Mouse (Mus musculus) CH12.LX (cell line): ENCODE measurements around the gene Atp2b4.

Source experiments
- CTCF ChIP-seq, 2 experiments: IDR thresholded peaks in 1 of 2; conservative IDR thresholded peaks in 1 of 2; 2 replicates each; pipeline ENCODE4 v1.5.1; 2011 to 2012; ENCODE audit warnings: low read depth in 2 of 2, low read length in 2 of 2, improper control_type of control experiment in 1 of 2, inconsistent platforms in 1 of 2, mild to moderate bottlenecking in 1 of 2, moderate library complexity in 1 of 2
- GABPA ChIP-seq: IDR thresholded peaks from 2 replicates; pipeline ENCODE4 v1.6.1; 2012; ENCODE audit warnings: low read depth, low read length, improper control_type of control experiment, inconsistent platforms; ENCODE audit not compliant: insufficient replicate concordance
- MAX ChIP-seq: IDR thresholded peaks from 2 replicates; pipeline ENCODE4 v1.6.1; 2011; ENCODE audit warnings: low read length, improper control_type of control experiment
- MAZ ChIP-seq: IDR thresholded peaks from 2 replicates; pipeline ENCODE4 v1.6.1; 2012; ENCODE audit warnings: low read depth, mild to moderate bottlenecking, inconsistent platforms, low read length, improper control_type of control experiment, moderate library complexity
- MEF2A ChIP-seq: IDR thresholded peaks from 2 replicates; pipeline ENCODE4 v1.6.1; 2014; ENCODE audit warnings: low read depth, mild to moderate bottlenecking, inconsistent platforms, low read length, improper control_type of control experiment, borderline replicate concordance
- POLR2A ChIP-seq: IDR thresholded peaks from 2 replicates; pipeline ENCODE4 v1.6.1; 2011; ENCODE audit warnings: low read depth, mild to moderate bottlenecking, improper control_type of control experiment, low read length
- TBP ChIP-seq: conservative IDR thresholded peaks from 2 replicates; pipeline ENCODE4 v1.6.1; 2011; ENCODE audit warnings: low read depth, low read length, improper control_type of control experiment
- ZKSCAN1 ChIP-seq: IDR thresholded peaks from 2 replicates; pipeline ENCODE4 v1.6.1; 2012; ENCODE audit warnings: low read depth, inconsistent platforms, low read length, improper control_type of control experiment, borderline replicate concordance

- TF ChIP-seq CTCF (conservative IDR thresholded peaks at IDR 0.05 in 1 of 2, IDR thresholded peaks at IDR 0.05 in 1 of 2; ENCODE audit: low read depth in 2 of 2, low read length in 2 of 2) (no peak), MAX (no peak), ZKSCAN1 (no peak), POLR2A (no peak), MEF2A (peak; percentile 87), TBP (no peak), MAZ (peak; percentile 72; the same call in 1 of the 2 replicates), GABPA (no peak)
Measured at GRCm38 (mm10) chr1:133777651-133778231, 23.1 kb downstream of the Atp2b4 start.
